Mouse (Mus musculus): Measurements from ENCODE around the gene Zfp746.

DNA sequence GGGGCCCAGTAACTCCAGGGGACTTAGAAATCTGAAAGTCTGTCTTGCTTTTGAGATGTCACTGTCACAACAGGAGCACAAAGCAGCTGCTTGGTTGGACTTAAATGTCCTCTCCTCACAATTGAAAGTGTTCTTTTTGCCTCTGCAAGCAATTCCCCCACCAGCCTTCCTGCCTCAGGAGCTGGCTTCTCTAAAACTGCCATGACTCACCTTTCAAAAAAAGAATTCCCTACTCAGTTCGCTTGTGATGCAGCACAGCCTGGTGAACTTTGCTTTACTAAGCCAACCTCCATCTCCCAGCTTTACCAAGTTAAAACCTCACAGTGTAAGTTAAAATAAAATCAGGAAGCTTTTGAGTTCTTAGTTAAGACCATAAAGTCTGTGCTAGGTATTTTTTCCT is 64.7 kb downstream of the Zfp746 start:
- no peak for TF ChIP-seq POLR2A (IDR thresholded peaks at IDR 0.05; ENCODE audit: insufficient read depth, low read length)
- no peak for TF ChIP-seq EP300 (IDR thresholded peaks at IDR 0.05; ENCODE audit: insufficient read depth, low read depth, low read length)
- no peak for TF ChIP-seq CTCF (IDR thresholded peaks at IDR 0.05; ENCODE audit: low read depth, low read length)

Measured in ES-Bruce4 (cell line).